Mouse (Mus musculus) CH12.LX (cell line): ENCODE data around the gene Prkar1a. TPM values are rescaled to one million over a fixed set of nuclear protein-coding genes. Genes with fewer than 3 reads are reported as not detected.

Source experiments
- DNase-seq: peaks from one replicate; pipeline ENCODE4 v3.0.0-alpha.2; 2013; ENCODE audit errors: extremely low read depth
- H3K27ac ChIP-seq: 2 replicates; pipeline ENCODE4 v1.5.1; 2012; ENCODE audit warnings: low read depth, mild to moderate bottlenecking, control low read depth, moderate library complexity; ENCODE audit not compliant: insufficient read depth
- H3K27me3 ChIP-seq: replicated peaks from 2 replicates; pipeline ENCODE3; 2012; ENCODE audit warnings: inconsistent platforms
- H3K36me3 ChIP-seq, 2 experiments: replicated peaks in 1 of 2; 2 replicates each; pipeline versions ENCODE3 to v1.6.1; 2012; ENCODE audit warnings: inconsistent platforms in 1 of 2, low read length in 1 of 2, mild to moderate bottlenecking in 1 of 2, mixed read lengths in 1 of 2, moderate library complexity in 1 of 2; ENCODE audit not compliant: control insufficient read depth in 1 of 2, insufficient read depth in 1 of 2
- H3K4me1 ChIP-seq, 2 experiments: 2 replicates each; pipeline ENCODE4 v1.6.1; 2012; ENCODE audit warnings: inconsistent platforms in 1 of 2, moderate library complexity in 1 of 2; ENCODE audit not compliant: insufficient read depth in 2 of 2, control insufficient read depth in 1 of 2
- H3K4me2 ChIP-seq: 2 replicates; pipeline ENCODE4 v1.6.1; 2012; ENCODE audit warnings: low read depth, mild to moderate bottlenecking, control low read depth; ENCODE audit not compliant: poor library complexity, insufficient read depth, severe bottlenecking
- H3K4me3 ChIP-seq, 3 experiments: fragments of 150-350 bp in 1 of 3; sonication (generic) in 1 of 3; replicated peaks in 1 of 3; 2 replicates each; pipeline versions ENCODE3 to v1.5.1; 2011 to 2012; ENCODE audit warnings: low read depth in 2 of 3, low read length in 2 of 3, mild to moderate bottlenecking in 2 of 3, moderate library complexity in 2 of 3, control low read depth in 1 of 3, improper control_type of control experiment in 1 of 3, inconsistent platforms in 1 of 3, mixed read lengths in 1 of 3; ENCODE audit not compliant: poor library complexity in 1 of 3
- H3K79me2 ChIP-seq: replicated peaks from 2 replicates; pipeline ENCODE4 v1.6.1; 2012; ENCODE audit warnings: mild to moderate bottlenecking, moderate library complexity; ENCODE audit not compliant: control insufficient read depth, poor library complexity, insufficient read depth, severe bottlenecking; ENCODE audit errors: extremely low read depth
- H3K9ac ChIP-seq: 2 replicates; pipeline ENCODE4 v1.6.1; 2012; ENCODE audit warnings: low read depth, mild to moderate bottlenecking, control low read depth, moderate library complexity; ENCODE audit not compliant: insufficient read depth
- H3K9me3 ChIP-seq: replicated peaks from 2 replicates; pipeline ENCODE3; 2012; ENCODE audit warnings: low read length, inconsistent platforms, mixed read lengths
- BHLHE40 ChIP-seq: IDR thresholded peaks from 2 replicates; pipeline ENCODE4 v1.6.1; 2011; ENCODE audit warnings: mild to moderate bottlenecking, low read depth, low read length, improper control_type of control experiment
- CTCF ChIP-seq, 2 experiments: IDR thresholded peaks in 1 of 2; conservative IDR thresholded peaks in 1 of 2; 2 replicates each; pipeline ENCODE4 v1.5.1; 2011 to 2012; ENCODE audit warnings: low read depth in 2 of 2, low read length in 2 of 2, improper control_type of control experiment in 1 of 2, inconsistent platforms in 1 of 2, mild to moderate bottlenecking in 1 of 2, moderate library complexity in 1 of 2
- ELF1 ChIP-seq: IDR thresholded peaks from 2 replicates; pipeline ENCODE4 v1.6.1; 2014; ENCODE audit warnings: low read depth, mild to moderate bottlenecking, inconsistent platforms, low read length, improper control_type of control experiment
- GABPA ChIP-seq: IDR thresholded peaks from 2 replicates; pipeline ENCODE4 v1.6.1; 2012; ENCODE audit warnings: low read depth, low read length, improper control_type of control experiment, inconsistent platforms; ENCODE audit not compliant: insufficient replicate concordance
- IRF4 ChIP-seq: IDR thresholded peaks from 2 replicates; pipeline ENCODE4 v1.6.1; 2014; ENCODE audit warnings: low read depth, mild to moderate bottlenecking, inconsistent platforms, low read length, improper control_type of control experiment
- JUN ChIP-seq: IDR thresholded peaks from 2 replicates; pipeline ENCODE4 v1.6.1; 2011; ENCODE audit warnings: low read depth, mild to moderate bottlenecking, low read length, improper control_type of control experiment, moderate library complexity; ENCODE audit not compliant: insufficient read depth
- JUND ChIP-seq: conservative IDR thresholded peaks from 2 replicates; pipeline ENCODE4 v1.6.1; 2011; ENCODE audit warnings: low read depth, low read length, improper control_type of control experiment
- MEF2A ChIP-seq: IDR thresholded peaks from 2 replicates; pipeline ENCODE4 v1.6.1; 2014; ENCODE audit warnings: low read depth, mild to moderate bottlenecking, inconsistent platforms, low read length, improper control_type of control experiment, borderline replicate concordance
- MXI1 ChIP-seq: IDR thresholded peaks from 2 replicates; pipeline ENCODE4 v1.6.1; 2011; ENCODE audit warnings: mild to moderate bottlenecking, low read depth, low read length, improper control_type of control experiment
- MYC ChIP-seq: IDR thresholded peaks from 2 replicates; pipeline ENCODE4 v1.6.1; 2011; ENCODE audit warnings: low read depth, mild to moderate bottlenecking, improper control_type of control experiment, low read length
- NELFE ChIP-seq: IDR thresholded peaks from 2 replicates; pipeline ENCODE4 v1.6.1; 2011; ENCODE audit warnings: low read depth, low read length, improper control_type of control experiment
- NRF1 ChIP-seq: IDR thresholded peaks from 2 replicates; pipeline ENCODE4 v1.6.1; 2014; ENCODE audit warnings: low read depth, mild to moderate bottlenecking, inconsistent platforms, low read length, improper control_type of control experiment, moderate library complexity
- POLR2A ChIP-seq: IDR thresholded peaks from 2 replicates; pipeline ENCODE4 v1.6.1; 2011; ENCODE audit warnings: low read depth, mild to moderate bottlenecking, improper control_type of control experiment, low read length
- POLR2AphosphoS2 ChIP-seq: IDR thresholded peaks from 2 replicates; pipeline ENCODE4 v1.6.1; 2011; ENCODE audit warnings: low read depth, low read length, improper control_type of control experiment
- RAD21 ChIP-seq: IDR thresholded peaks from 2 replicates; pipeline ENCODE4 v1.6.1; 2011; ENCODE audit warnings: low read depth, mild to moderate bottlenecking, low read length, improper control_type of control experiment, moderate library complexity
- RCOR1 ChIP-seq: conservative IDR thresholded peaks from 2 replicates; pipeline ENCODE4 v1.6.1; 2012; ENCODE audit warnings: low read depth, mild to moderate bottlenecking, inconsistent platforms, low read length, improper control_type of control experiment
- SIN3A ChIP-seq: IDR thresholded peaks from 2 replicates; pipeline ENCODE4 v1.6.1; 2012; ENCODE audit warnings: low read length, improper control_type of control experiment, inconsistent platforms
- SMC3 ChIP-seq: IDR thresholded peaks from 2 replicates; pipeline ENCODE4 v1.6.1; 2011; ENCODE audit warnings: low read depth, low read length, improper control_type of control experiment
- UBTF ChIP-seq: IDR thresholded peaks from 2 replicates; pipeline ENCODE4 v1.6.1; 2012; ENCODE audit warnings: low read depth, mild to moderate bottlenecking, inconsistent platforms, low read length, improper control_type of control experiment, moderate library complexity
- USF1 ChIP-seq: IDR thresholded peaks from 2 replicates; pipeline ENCODE4 v1.6.1; 2014; ENCODE audit warnings: low read depth, mild to moderate bottlenecking, inconsistent platforms, low read length, improper control_type of control experiment
- USF2 ChIP-seq: conservative IDR thresholded peaks from 2 replicates; pipeline ENCODE4 v1.6.1; 2011; ENCODE audit warnings: low read depth, low read length, improper control_type of control experiment
- ZC3H11A ChIP-seq: IDR thresholded peaks from 2 replicates; pipeline ENCODE4 v1.6.1; 2012; ENCODE audit warnings: low read depth, mild to moderate bottlenecking, inconsistent platforms, low read length, improper control_type of control experiment
- ZMIZ1 ChIP-seq: IDR thresholded peaks from 2 replicates; pipeline ENCODE4 v1.6.1; 2012; ENCODE audit warnings: low read depth, mild to moderate bottlenecking, inconsistent platforms, low read length, improper control_type of control experiment
- ZNF384 ChIP-seq: IDR thresholded peaks from 2 replicates; pipeline ENCODE4 v1.6.1; 2012; ENCODE audit warnings: low read depth, low read length, improper control_type of control experiment, inconsistent platforms
- dilution Hi-C: fragments of 300-500 bp; cut with MboI; formaldehyde crosslinking; loops from 2 replicates; pipeline ENCODE4 v1.14.3; 2020; ENCODE audit warnings: low sequenced_read_pairs; ENCODE audit not compliant: extremely low pct_unique_long_range_greater_than_20kb, extremely low pct_ligation_motif_present
- in situ Hi-C: fragments of 300-500 bp; cut with MboI; formaldehyde crosslinking; loops from 3 replicates; pipeline ENCODE4 v1.14.3; 2019; ENCODE audit warnings: low sequenced_read_pairs, low pct_ligation_motif_present, low pct_unique_long_range_greater_than_20kb, mixed read lengths
- polyA plus RNA-seq: library from polyadenylated mRNA; unstranded; fragments of >175 nt; gene quantifications from 2 replicates; pipeline ENCODE4 v1.2.1, GENCODE M21; 2012; ENCODE audit warnings: low read depth; ENCODE audit not compliant: insufficient read length
- total RNA-seq, 2 experiments: library from RNA; depleted of rRNA; stranded (reverse); fragments of 300-350 nt in 1 of 2; fragments of >200 nt in 1 of 2; gene quantifications; 2 replicates each; pipeline ENCODE4 v1.2.3; 2012 to 2014

Gene Prkar1a
- total and polyA plus RNA-seq, 3 experiments = 93.1 to 220 (median 111) TPM

GRCm38 (mm10) chr11:109666411-109666810 lies 17.2 kb downstream of the Prkar1a start:
- no peak for TF ChIP-seq POLR2AphosphoS2
- TF ChIP-seq MYC = no peak
- TF ChIP-seq POLR2A = no peak
- TF ChIP-seq RAD21 = no peak
- TF ChIP-seq USF2 = no peak
- TF ChIP-seq USF1 = no peak
- no peak for TF ChIP-seq SIN3A
- no peak for TF ChIP-seq CTCF (conservative IDR thresholded peaks at IDR 0.05 in 1 of 2, IDR thresholded peaks at IDR 0.05 in 1 of 2; ENCODE audit: low read depth in 2 of 2, low read length in 2 of 2)
- no peak for TF ChIP-seq BHLHE40
- no peak for TF ChIP-seq MXI1
- no peak for TF ChIP-seq JUND
- no peak for TF ChIP-seq ZNF384
- TF ChIP-seq IRF4 = no peak
- no peak for TF ChIP-seq ELF1
- no peak for TF ChIP-seq JUN
- TF ChIP-seq NELFE = no peak
- no peak for TF ChIP-seq NRF1
- Histone ChIP-seq H3K27me3 (no peaks in the 10 kb centered on the region), H3K4me2 (no peak overlapping the region), H3K4me1 (peaks cover 5 to 24% of the 10 kb centered on the region in 2 experiments), H3K9ac (no peak overlapping the region), H3K4me3 (no peak overlapping the region), H3K79me2 (no peaks in the 10 kb centered on the region), H3K27ac (no peak overlapping the region), H3K9me3 (no peaks in the 10 kb centered on the region), H3K36me3 (peaks cover 72 to 91% of the 10 kb centered on the region in 2 experiments)
- in situ Hi-C loops (no loop called here), dilution Hi-C loops (no loop called here)
- DNase-seq = no peak

DNA sequence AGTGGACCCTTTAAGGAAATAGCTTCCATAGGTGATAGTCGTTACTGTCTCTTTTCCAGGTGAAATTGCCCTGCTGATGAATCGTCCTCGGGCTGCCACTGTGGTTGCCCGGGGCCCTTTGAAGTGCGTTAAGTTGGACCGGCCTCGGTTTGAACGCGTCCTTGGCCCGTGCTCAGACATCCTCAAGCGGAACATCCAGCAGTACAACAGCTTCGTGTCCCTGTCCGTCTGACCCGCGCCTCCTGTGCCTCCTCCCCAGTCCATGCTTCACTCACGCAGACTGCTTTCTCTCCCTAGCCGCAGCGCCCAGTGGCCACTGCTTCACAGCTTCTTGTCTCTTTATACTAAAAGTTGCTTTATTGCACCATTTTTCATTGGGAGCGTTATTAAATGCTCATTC lies 18.2 kb downstream of the Prkar1a start:
- Histone ChIP-seq H3K4me2 (no peak overlapping the region), H3K27ac (no peak overlapping the region), H3K4me1 (peaks cover 11 to 34% of the 10 kb centered on the region in 2 experiments), H3K4me3 (no peak overlapping the region), H3K27me3 (no peaks in the 10 kb centered on the region), H3K79me2 (no peaks in the 10 kb centered on the region), H3K9ac (no peak overlapping the region), H3K9me3 (no peaks in the 10 kb centered on the region), H3K36me3 (peaks cover 64 to 89% of the 10 kb centered on the region in 2 experiments)
- no peak for DNase-seq
- in situ Hi-C loops = no loop called here
- TF ChIP-seq SMC3 (no peak), ZC3H11A (no peak), NRF1 (no peak), GABPA (no peak), UBTF (no peak), ZMIZ1 (no peak), USF2 (no peak), MEF2A (no peak), RCOR1 (no peak)
- dilution Hi-C loops = no loop called here
